Mouse (Mus musculus): Measurements from ENCODE around the gene Dph2.

DNA sequence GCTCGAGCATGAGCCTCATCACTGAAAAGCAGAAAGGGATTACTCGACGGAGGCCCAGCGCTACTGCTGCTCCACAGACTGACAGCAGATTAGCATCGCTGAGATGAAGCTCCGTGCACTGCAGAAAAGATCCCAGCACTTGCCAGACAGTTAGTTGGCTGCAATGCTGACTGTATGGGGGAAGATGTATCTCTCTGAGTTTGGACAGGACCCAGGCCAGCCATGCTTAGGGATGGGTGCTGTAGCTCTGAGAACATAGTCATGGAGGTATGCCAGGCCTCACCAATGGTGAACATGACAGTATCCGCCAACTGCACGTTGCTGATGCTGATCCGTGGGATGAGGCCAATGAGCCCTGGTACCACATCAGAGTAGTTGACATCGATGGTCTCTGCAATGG, 12.3 kb upstream of the Dph2 start:
- TF ChIP-seq POLR2A (IDR thresholded peaks at IDR 0.05; ENCODE audit: insufficient read depth, low read length) (no peak), CTCF (IDR thresholded peaks at IDR 0.05; ENCODE audit: low read depth, low read length) (no peak), EP300 (IDR thresholded peaks at IDR 0.05; ENCODE audit: insufficient read depth, low read depth, low read length) (no peak)

All from ES-Bruce4 (cell line).